Mouse (Mus musculus) kidney, adult 8-10 months (tissue): ENCODE data around the gene Clta.
"Not testable (repeated sequence)": the region's sequence is repeated elsewhere in the genome, so short reads cannot be mapped to it uniquely, and the experiment has no call there.

Source experiments
- DNase-seq, 2 experiments: peaks; one replicate each; pipeline ENCODE4 v3.0.0; 2022

Clta gene

DNA sequence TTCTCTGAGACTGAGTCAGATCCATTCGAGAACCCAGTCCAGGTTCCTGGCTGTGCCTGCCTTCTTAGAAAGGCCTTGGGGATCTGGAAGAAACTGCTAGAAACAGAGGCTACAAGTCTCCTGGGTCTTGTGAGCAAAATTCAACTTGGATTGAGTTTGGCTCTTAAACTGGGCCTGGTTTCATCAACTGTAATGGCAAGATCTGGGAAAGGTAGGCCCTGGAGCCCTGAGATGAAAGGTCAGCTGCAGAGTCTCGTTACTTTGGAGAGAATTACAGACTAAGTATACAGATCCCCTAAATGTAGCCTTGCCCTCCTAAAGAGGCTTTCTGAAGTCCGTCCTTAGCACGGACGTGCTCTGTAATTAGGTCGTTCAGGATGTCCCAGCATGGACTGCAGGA is 21.3 kb downstream of the Clta start:
- DNase-seq = no peak

DNA sequence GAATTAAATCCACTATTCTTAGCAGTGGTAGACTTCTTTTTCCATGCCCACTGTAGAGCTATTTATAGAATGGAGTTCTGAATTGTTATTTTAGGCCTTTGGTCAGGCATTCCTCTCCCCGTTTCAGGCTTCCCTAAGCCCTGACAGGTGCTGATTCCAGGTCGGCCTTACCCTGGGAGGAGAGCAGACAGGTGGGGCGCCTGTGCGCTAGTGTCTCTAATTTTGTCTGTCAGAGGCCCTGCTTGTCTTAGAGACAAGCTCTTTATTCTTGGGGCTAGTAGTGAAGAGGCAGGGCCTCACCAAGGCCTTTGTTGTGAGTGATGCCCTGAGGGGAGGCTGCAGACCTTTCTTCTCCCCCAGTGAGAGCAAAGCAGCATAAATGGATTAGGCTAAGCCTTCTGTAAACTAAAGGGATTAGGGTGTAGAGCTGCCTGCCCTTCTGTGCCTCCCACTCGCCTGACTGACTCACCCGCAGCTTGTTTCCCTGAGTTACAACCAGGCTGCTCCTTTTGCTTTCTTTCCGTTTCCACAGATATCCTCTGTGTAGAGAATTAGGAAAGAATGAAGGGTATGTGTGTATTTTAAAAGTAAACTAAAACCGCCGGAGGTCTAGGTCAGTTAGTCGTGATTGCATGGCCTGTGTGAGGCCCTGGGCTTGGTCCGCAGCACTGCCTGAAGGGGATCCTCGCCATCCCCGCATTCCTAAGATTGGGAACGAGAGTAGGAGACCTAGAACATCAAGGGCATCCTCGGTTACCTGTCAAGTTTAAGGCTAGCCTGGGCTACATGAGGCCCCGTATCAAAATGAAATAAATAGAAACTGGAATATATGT is 24.3 kb downstream of the Clta start:
- no peak for DNase-seq

DNA sequence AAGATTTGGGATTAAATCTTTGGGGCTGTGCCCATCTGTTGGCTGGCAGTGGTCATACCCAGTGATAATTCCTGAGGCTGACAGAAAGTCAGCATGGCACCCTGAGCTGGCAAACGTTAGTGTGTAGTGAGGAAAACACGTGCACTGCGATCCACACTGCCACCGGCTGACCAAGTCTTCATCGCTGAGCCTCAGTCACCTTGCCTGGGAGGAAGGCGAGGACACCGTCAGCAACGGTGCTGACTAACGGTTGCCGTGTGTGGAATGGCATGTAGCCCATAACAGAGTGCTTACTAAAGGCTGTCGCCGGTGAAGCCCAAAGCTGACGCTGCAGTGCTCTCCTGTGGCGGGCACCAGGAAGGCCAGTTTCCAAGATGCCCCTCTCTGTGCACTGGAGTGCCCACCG is 25.4 kb downstream of the Clta start:
- no peak for DNase-seq

DNA sequence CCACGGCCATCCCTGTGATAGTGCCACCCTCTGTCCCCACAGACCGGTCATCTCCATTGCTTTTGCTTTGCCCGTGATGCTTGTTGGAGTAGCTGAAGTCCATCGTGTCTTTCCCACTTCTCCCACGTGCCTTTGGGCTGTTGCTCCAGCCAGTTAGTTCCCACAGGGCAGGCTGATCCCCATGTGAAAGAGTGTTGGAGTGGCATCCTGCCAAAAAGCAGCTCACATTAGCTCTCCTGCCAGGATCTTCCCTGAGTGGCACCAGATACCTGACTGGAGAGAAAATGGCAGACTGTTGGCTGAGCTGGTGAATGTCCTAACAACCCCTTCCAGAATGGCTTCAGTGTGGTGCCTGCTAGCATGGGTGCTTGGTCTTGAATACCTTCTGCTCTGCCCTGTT is 27.3 kb downstream of the Clta start:
- peak; percentile 53 to 64 for DNase-seq

DNA sequence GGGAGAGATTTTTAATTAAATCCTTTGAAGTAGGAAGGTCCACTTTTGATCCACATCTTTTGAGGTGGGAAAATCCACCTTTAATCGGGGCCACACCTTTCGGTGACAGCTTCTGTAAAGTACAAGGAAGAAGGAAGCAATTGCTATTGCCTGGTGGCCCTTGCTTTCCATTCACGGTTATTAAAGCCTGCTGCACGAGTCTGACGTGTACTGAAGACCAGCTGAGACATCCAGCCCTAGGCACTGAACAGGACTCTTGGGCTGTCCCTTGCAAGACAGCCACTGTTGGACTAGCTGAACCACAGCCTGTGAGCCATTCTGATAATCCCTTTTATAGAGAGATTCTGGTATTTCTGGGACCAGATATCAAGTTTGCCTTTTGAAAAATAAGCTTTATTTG is 32.2 kb downstream of the Clta start:
- no peak for DNase-seq

DNA sequence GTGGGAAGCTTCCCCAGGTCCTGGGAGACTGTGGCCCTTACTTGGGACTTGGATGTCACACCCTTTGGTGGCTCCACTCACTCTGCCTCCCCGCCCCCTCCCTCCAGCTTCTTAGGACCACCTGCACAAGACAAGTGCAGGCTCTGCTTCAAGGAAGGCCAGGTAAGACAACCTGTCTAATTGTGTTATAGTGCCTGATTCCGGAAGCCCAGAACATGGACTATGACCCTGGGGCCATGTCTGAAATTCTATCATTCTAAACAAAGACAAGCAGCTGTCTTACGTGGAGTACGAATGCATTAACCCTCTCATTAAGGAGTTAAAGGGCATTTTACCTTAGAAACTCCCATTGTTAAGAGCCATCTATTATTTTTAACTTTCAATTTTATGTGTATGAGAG is 36.5 kb downstream of the Clta start:
- no peak for DNase-seq

DNA sequence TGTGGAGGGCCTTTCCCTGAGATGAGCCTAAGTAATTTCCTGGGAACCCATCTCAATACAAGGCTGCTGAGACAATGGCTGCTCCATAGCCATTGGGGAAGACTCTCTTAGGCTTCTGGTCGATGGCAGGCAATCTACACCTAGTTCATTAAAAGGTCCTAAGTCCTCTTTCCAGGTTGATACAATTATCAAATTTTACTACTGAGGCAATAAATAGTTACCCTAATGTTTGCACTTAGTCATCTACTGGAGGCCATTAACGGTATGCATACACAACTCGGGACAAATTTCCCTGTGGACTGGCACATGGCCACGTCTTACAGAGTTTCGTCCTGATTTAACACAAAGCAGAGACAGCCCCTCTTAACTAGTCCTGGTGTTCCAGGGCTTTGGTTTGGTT is 38.2 kb downstream of the Clta start:
- no peak for DNase-seq

DNA sequence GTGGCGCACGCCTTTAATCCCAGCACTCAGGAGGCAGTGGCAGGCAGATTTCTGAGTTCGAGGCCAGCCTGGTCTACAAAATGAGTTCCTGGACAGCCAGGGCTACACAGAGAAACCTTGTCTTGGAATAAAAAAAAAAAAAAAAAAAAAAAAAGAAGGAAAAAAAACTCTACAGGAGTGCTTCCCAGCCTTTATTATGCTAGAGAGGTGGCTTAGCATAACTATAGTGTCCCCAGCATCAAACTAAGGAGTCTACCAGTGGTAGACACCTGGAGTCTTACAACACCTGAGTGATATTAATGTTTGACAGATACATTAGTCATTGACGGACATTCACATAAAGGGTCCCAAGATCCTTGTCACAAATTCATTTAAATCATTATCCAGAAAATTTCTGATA is 38.9 kb downstream of the Clta start:
- DNase-seq = not testable (repeated sequence)

DNA sequence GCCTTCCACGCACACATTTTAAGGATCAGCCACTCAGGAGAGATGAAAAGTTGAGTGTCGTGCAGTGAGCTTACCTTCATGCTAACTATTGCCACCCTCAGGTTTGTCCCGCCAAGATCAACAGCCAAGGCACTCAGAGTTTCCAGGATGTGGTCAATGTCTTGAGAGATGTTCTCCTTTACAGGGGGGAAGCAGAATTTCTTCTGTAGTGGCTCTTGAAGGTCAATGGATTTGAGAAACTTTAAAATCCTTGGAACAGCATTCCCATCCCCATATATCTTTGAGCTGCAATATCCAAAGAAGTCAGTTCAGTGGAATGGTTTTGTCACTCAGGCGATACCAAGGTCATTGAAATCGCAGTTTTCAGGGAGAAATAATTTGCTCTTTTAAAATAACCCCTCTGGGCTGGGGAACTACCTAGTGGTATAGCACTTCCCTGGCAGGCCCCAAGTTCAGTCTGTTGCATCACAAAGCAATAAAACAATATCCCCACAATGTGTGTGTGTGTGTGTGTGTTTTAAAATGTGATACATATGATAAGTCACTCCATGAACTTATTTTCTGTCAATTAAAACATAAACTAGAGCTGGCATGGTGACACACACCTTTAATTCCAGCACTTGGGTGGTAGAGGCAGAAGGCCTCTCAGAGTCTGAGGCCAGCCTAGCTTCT is 40.6 kb downstream of the Clta start:
- no peak for DNase-seq

DNA sequence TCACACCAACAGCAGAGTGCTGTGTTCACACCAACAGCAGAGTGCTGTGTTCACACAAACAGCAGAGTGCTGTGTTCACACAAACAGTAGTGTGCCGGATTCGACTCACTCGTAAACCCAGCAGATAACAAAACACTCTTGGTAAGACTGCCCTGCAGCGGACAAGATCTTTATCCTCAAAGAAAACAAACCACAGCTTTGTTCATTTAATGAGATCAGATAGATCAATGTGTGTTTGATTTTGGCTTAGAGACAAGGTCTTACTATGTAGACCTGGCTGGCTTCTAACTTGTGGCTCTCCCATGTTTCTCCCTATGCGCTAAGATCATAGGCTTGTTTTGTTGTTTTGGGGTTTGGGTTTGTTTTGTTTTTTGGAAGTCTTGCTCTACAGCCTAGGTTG is 41.8 kb downstream of the Clta start:
- DNase-seq = no peak

DNA sequence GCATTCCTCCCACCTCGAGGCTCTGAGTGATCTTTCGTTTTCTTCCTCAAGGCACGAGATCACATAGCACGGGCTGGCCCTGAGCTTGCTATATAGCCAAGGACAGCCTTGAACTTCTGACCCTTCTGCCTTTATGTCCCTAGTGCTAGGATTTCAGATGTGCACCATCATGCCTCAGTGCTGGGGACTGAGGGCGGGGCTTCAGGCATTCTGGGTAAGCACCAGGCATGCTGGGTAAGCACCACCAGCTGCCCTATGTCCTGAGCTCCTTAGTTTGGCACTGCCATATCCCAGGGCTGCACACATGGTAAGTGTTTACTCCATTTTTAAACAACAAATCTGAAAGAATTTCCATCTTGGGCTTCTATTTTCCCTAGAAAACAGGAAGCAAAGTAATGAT is 45.6 kb downstream of the Clta start:
- no peak for DNase-seq

DNA sequence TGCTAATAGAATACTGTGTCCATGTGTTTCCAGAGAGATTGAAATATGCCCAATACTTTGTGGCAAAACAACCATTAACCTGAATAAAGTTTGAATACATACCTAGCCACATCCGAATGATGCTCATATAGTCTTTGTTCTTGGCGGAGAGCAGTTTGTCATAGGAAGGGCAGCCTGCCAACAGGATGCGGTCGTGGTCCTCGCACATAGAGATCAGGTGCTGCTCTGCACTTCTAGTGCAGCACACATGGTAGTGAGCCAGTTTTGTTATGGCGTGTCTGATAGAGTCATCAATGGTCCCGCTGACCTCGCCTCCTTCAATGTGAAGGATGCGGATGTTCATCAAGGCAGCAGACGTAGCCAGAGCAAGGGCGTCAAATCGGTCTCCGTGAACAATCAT is 55.4 kb downstream of the Clta start:
- DNase-seq = no peak

DNA sequence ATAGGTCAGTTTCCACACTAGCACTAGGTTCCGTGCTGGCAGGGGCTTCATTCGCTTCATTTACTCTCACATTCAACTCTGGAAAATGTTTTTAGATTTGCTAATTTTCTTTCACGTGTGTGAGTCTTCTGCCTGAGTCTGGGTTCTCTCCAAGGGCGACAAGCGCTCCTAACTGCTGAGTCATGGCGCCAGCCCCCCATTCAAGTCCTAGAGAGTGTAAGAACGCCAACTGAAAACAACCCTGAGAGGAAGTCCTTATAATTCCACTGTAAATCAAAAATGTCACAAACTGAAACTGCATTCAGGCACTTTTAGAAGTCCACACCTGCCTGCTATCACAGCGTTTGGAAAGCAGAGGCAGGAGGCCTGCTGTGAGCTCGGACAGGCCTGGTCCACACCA is 57.8 kb downstream of the Clta start:
- DNase-seq = no peak

DNA sequence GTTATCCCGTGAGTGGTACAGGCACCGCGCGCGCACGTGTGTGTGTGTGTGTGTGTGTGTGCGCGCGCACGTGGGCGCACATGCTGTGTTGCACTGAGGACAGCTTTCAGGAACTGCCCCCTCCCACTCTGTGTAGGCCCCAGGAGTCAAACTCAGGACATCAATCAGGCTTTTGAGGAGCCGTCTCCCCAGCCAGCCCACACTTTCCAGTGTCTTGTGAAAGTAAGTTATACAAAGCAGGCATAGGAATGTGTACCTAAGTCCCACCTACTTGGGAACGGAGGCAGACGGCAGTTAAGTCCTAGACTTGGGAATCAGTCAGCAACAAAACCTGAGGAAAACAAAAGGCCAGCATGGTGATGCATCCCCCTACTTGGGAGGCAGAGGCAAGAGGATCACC is 58.6 kb downstream of the Clta start:
- DNase-seq = no peak

DNA sequence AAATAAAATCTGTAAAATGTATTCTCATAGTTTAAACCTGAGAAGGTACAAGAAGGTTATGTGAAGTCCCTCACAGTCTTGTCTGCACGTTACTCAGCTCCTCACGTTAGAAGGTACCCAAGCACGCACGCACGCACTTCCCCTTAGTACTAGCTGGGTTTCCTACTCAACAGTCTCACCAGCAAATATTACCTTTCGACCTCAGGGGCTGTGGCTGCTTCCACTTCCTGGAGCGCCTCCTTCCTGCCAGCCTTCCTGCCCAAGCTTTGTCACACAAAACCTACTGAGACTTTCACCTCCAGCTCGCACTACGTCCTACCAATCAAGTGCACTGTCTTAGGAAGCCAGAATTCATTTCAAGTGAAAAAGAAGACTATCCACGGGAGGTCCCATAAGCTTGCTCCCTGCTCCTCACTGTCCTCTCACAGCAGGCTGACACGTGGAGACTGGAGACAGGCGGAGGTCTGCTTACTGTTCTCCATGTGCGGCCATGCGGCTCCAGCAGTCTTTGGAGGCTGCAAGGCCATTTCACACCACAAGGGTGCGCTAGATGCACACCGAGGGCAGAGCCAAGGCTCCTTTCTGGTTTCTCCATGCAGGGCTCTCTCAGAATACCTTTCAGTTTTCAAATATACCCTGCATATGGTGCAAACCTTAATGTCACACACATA is 61.2 kb downstream of the Clta start:
- peak; percentile 84 to 96 for DNase-seq

DNA sequence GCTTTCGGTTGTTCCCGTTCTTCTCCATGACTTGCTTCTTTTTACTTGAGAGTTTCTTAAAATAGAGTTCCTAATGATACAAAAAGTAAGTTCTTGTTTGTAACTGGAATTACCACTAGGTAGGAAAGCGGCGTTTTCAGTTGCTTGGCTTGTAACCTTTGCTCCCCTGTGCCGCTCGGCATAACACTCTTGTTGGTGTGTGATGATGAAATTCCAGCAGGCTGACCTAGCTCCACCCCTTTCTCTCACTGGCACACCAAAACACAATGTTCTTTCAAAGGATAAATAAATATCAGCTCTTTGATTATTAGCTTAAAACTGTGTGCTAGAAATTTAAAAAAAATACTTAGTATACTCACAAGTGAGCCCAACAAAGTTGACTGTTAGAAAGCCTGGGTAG is 62.6 kb downstream of the Clta start:
- DNase-seq = peak; percentile 48 to 53

DNA sequence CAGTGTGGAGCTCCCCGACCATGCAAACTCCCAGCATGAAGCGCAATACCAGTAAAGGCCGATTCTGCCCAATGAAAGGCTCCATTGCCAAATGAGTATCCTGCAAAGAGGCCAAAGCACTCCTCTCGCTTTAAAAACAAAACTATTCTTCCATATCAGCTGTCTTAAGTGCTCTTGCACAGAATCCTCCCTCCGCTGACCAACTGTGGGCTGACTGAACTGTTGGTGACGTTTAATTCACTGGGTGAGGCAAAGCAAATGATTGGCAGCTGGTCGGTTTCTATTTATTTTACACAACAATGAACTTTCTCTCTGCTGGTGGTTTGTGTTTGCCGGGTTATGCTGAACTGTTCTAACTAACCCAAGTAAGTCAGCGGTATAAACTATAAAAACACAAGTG is 64.5 kb downstream of the Clta start:
- no peak for DNase-seq

DNA sequence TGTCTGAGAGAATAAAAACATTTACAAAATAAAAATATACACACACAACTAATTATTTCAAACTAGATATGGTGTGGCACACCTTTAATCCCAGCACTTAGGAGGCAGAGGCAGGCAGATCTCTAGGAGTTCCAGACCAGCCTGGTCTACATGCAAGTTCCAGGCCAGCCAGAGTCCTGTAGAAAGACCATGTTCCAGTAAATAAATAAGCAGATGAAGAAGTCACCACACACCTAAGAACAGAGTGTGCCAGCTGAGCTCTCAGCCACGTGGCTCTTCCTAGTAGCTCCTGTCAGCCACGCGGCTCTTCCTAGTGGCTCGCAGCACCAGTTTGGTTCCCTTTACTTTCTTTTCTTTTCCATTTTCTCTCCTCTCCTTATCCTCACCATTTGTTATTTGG is 65.2 kb downstream of the Clta start:
- no peak for DNase-seq

DNA sequence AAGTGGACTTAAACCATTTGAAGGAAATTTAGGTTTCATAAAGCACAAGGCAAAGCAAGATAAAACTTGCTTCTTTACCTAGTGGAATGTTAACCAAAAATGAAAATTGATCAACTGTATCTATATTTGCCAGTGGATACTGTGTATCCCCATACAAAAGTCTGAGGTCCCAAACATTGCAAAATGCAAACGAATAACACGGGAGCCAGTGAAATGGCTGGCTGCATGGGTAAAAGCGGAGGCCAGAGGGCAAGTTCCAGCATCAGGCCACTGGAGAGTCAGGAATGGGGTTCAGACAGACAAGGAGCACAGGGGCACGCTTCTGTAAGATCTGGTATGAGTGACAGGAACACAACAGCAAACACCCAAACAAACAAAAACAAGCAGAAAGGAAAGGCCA is 66.4 kb downstream of the Clta start:
- DNase-seq = no peak

DNA sequence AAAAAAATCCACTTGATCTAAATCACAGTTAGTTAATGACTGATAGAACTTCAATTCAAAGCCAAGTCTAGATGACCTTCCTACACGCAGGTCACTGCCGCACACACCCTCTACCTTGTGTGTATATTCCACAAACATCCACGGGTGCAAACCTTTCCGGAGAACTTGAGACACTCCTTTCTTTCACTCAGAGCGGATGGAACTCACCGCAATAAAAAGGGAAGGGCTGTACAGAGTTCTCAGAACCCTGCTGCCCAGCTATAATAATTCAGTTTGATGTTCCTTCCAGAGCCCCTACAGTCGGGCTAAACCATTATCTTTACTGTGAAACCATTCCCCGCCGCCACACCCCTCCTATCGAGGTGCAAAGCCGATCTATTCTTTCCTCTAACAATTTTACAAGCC is 67.5 kb downstream of the Clta start:
- DNase-seq = peak; percentile 27 to 38

DNA sequence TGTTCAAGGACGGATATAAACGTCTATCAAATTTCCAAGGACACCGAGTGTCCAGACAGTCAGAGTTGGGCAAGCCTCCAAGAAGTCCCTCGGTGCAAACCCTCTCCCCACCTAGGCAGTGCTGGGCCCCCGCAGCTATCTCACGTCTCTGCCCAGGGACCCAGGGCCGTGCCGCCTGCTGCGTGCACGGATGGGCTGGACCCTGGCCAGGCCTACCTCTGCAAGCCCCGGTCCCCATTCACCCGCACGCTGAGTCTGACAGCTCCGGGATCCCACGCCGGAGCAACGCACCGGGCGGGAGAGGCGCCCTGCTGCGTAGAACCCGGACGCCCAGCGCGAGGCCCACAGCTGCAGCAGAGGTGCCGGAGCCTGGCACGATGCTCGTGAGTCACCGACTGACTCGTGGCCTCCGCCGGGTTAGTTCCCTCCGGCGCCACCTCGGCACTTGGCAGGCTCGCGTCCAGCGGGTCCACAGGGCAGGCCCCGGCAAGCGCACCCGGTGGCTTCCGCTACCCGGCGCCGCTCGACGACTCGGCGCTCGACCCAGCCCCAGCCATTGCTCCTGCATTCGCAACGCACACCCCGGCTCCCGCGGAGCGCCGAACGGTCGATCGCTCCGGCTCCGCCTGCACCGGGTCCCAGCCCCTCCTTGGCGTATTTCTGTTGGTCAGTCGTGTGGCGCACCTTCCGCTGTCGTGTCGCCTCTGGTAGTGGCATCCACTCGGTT is 68.1 kb downstream of the Clta start:
- peak; percentile 93 to 94 for DNase-seq

DNA sequence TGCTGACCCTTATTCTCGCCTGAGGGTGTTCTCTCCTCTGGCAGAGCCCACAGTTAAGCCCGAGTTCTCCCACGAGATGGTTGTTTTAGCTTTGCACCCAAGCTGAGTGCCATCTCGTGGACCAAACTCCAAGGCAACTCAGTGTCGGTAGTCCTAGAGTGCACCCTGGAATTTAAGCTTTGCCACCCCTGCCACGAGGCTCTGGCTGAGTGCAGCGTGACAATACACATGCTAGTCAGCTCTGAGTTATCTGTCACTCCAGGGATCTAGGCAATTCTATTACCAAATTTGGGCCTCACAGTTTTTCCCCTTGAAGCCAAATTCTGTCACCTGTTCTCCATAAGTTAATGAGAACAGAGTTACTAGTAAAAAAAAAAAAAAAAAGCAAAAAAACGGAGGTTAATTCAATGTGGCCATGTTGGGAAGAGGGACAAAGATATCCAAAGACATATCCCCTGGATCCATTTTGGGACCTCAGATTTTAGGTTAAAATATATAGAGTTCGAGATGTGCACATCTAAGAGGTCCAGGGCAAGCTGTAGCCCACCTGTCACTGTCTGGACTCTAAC is 68.7 kb downstream of the Clta start:
- DNase-seq = no peak

DNA sequence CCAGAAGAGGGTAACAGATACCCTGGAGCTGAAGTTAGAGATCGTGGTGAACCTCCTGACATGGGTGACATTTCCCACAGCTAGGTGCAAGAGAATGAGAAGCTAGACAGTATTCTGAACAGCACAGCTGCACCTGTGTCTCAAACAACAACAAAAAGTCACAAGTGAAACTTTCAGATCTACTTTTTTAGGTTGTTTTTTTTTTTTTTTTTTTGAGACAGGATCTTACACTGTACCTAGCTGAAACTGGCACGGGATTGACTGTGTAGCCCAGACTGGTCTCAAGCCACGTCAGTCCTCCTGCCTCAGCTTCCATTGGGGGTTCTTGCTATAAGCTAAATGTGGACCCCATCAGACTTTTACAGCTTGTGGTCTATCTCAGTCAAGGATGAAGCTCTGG is 69.5 kb downstream of the Clta start:
- no peak for DNase-seq
